8 mouse cellular contexts compared by ENCODE assay signal in the genomic region with DNA sequence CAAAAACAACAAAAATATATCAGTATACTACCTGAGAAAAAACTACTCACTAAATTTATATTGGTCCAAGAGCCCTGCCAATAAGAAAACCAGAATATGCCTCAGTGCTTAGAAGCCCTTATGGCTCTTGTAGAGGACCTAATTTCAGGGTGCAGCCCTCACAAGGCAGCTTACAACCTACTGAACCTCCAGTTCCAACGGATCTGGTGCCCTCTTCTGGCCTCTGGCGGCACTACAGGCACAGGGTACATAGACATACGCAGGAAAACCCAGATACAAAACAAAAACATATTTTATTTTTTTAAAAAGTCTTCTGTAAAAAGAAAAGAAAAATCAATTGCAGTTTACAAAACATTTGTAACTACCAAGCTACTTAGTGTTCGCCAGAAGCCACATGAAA.
DNase-seq lines count a peak whose midpoint lies in the region; ATAC-seq lines count a peak whose summit lies in the region.

No protein-coding gene starts in this region.

- no peak for ATAC-seq in heart, embryonic 12.5 days (ENCODE audit: insufficient number of reproducible peaks, low FRiP score)
- peak; percentile 69; the same call in 1 of the 2 replicates for ATAC-seq in monocyte, adult 5-6 weeks (replicated peaks; ENCODE audit: insufficient number of reproducible peaks, low FRiP score, low TSS enrichment, poor library complexity, severe bottlenecking)

- no peaks in the 10 kb centered on the region for H3K36me3 ChIP-seq in heart, embryonic 12.5 days

- H3K27ac ChIP-seq in heart, embryonic 12.5 days (ENCODE audit: poor library complexity, severe bottlenecking) = no peak overlapping the region

- no peak overlapping the region for H3K9ac ChIP-seq in heart, embryonic 12.5 days

- no peaks in the 10 kb centered on the region for H3K9me3 ChIP-seq in heart, embryonic 12.5 days (replicated peaks)

- peak; percentile 87 for DNase-seq in heart, adult 11 months
- peak; percentile 49 for DNase-seq in urinary bladder, postnatal 14 days (ENCODE audit: low spot score)
- DNase-seq in urinary bladder, adult 18-20 months (ENCODE audit: low spot score in 2 of 2) = no peak
- DNase-seq in c-Kit-positive CD71-positive TER-119-negative erythroid progenitor cells, embryonic 14.5 days (ENCODE audit: low read depth) = peak; percentile 34
- DNase-seq in induced T-regulatory cell, adult 2 months (ENCODE audit: low read depth) = peak; percentile 64
- DNase-seq in thymus, postnatal 25 days = peak; percentile 81

- H3K4me1 ChIP-seq in heart, embryonic 12.5 days (replicated peaks) = no peaks in the 10 kb centered on the region

- H3K4me3 ChIP-seq in heart, embryonic 12.5 days = no peak overlapping the region

- 27% methylated on average over 4 of the region's 4 CpGs for WGBS in heart, embryonic 12.5 days

- no peak overlapping the region for H3K4me2 ChIP-seq in heart, embryonic 12.5 days

- H3K27me3 ChIP-seq in heart, embryonic 12.5 days (replicated peaks) = no peaks in the 10 kb centered on the region

Comparison
In these comparisons a context has a peak if more than half of its experiments do, and no peak if none do; other contexts are left out.
1. DNase-seq: peak in heart, adult 11 months (single experiment), urinary bladder, postnatal 14 days (single experiment), c-Kit-positive CD71-positive TER-119-negative erythroid progenitor cells, embryonic 14.5 days (single experiment), induced T-regulatory cell, adult 2 months (single experiment) and thymus, postnatal 25 days (single experiment); none in urinary bladder, adult 18-20 months (0 of 2).